Mouse (Mus musculus) forebrain, embryonic 14.5 days (tissue): ENCODE data around the gene Fundc2. TPM values are rescaled to one million over a fixed set of nuclear protein-coding genes. Genes with fewer than 3 reads are reported as not detected.

ENCODE experiments used
- ATAC-seq: fragments of 200-750 bp; cut with Nextera tagmentation; 2 replicates; pipeline ENCODE4 v1.8.0; 2017; ENCODE audit warnings: mild to moderate bottlenecking, moderate library complexity
- DNase-seq: peaks from one replicate; pipeline ENCODE4 v3.0.0-alpha.2; 2015; ENCODE audit warnings: low spot score
- H3K27ac ChIP-seq: fragments of 300-500 bp; sonication (generic); 2 replicates; pipeline ENCODE4 v1.5.1; 2014; ENCODE audit warnings: low read depth, mild to moderate bottlenecking, control low read depth, low read length, moderate library complexity
- H3K27me3 ChIP-seq: fragments of 300-500 bp; sonication (generic); replicated peaks from 2 replicates; pipeline ENCODE4 v1.6.1; 2014; ENCODE audit warnings: low read length, control low read depth, mixed read lengths; ENCODE audit not compliant: control insufficient read depth, insufficient read depth
- H3K36me3 ChIP-seq: fragments of 300-500 bp; sonication (generic); 2 replicates; pipeline ENCODE4 v1.6.1; 2014; ENCODE audit warnings: low read length, control low read depth; ENCODE audit not compliant: control insufficient read depth, insufficient read depth
- H3K4me1 ChIP-seq: fragments of 300-500 bp; sonication (generic); 2 replicates; pipeline ENCODE4 v1.6.1; 2014; ENCODE audit warnings: antibody characterized with exemption, low read length, control low read depth; ENCODE audit not compliant: control insufficient read depth, insufficient read depth
- H3K4me2 ChIP-seq: fragments of 300-500 bp; sonication (generic); 2 replicates; pipeline ENCODE4 v1.6.1; 2014; ENCODE audit warnings: mild to moderate bottlenecking, control low read depth, low read length
- H3K4me3 ChIP-seq: fragments of 300-500 bp; sonication (generic); 2 replicates; pipeline ENCODE4 v1.5.1; 2014; ENCODE audit warnings: low read depth, low read length, control low read depth
- H3K9ac ChIP-seq: fragments of 300-500 bp; sonication (generic); 2 replicates; pipeline ENCODE4 v1.6.1; 2014; ENCODE audit warnings: mild to moderate bottlenecking, low read length, control low read depth, moderate library complexity
- H3K9me3 ChIP-seq: fragments of 300-500 bp; sonication (generic); replicated peaks from 2 replicates; pipeline ENCODE4 v1.6.1; 2016; ENCODE audit warnings: low read length, control low read depth, mixed read lengths; ENCODE audit not compliant: control insufficient read depth
- WGBS: fragments of 180-500 bp; shearing (Covaris S2); extraction: QIAGEN DNeasy Blood & Tissue Kit; methylation state at CpG from one replicate; pipeline ENCODE4 v1.1.7; 2014; 5-methylcytosine and 5-hydroxymethylcytosine counted together
- polyA plus RNA-seq: library from polyadenylated mRNA; unstranded; fragments of >200 nt; fragmentation: Nextera tagmentation; extraction: Ambion mirVana; gene quantifications from 2 replicates; pipeline ENCODE4 v1.2.1, GENCODE M21; 2014

The Fundc2 gene
- polyA plus RNA-seq: 40.1 and 40.8 TPM in 2 replicates

- WGBS: 25% methylated on average over 24 of the region's 25 CpGs
- Histone ChIP-seq H3K27me3 (no peaks in the 10 kb centered on the region), H3K4me3 (peak within 1 kb of the TSS; percentile 38), H3K4me2 (peak within 1 kb of the TSS; percentile 43), H3K9me3 (no peaks in the 10 kb centered on the region), H3K27ac (no peak within 1 kb of the TSS), H3K4me1 (no peaks in the 10 kb centered on the region), H3K9ac (peak within 1 kb of the TSS; percentile 61), H3K36me3 (no peaks in the 10 kb centered on the region)
- ATAC-seq (peak; percentile 97), DNase-seq (peak; percentile 83)
Observed at GRCm38 (mm10) chrX:75382195-75382771, at the start of gene Fundc2, which contains the start of gene F8. Gene Fundc2 (plus strand): TSS chrX:75382399. Gene F8 (minus strand): TSS chrX:75382615.

DNA sequence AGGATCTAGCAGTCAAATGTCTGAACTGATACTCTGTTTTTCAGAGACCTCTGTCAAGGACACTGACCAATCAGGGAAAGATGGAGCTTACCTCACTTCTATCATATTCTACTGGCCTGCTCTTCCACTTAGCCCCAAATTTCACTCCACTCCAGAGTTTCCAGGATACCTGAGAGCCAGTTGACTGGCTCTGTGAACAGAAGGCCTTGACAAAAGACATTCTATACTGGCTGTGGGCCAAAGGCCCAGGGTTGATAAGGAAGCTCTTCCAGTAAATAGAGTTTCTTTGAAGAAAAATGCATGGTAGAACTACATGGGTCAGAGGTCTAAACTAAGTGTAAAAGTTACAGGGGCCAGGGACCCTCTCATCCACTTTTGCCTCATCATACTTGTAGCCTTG, 12.0 kb upstream of the Fundc2 start:
- H3K4me3 ChIP-seq: no peak overlapping the region
- no peaks in the 10 kb centered on the region for H3K4me1 ChIP-seq
- no peak for ATAC-seq

GRCm38 (mm10) chrX:75372666-75373425, 9.4 kb upstream of the Fundc2 start:
- no peak overlapping the region for H3K4me2 ChIP-seq
- ATAC-seq: no peak
- no peaks in the 10 kb centered on the region for H3K4me1 ChIP-seq
- no peak for DNase-seq
- WGBS: 82% methylated on average over 2 of the region's 2 CpGs
- no peak overlapping the region for H3K9ac ChIP-seq
- H3K36me3 ChIP-seq: no peaks in the 10 kb centered on the region
- no peaks in the 10 kb centered on the region for H3K9me3 ChIP-seq
- H3K27me3 ChIP-seq: no peaks in the 10 kb centered on the region
- no peak overlapping the region for H3K4me3 ChIP-seq
- H3K27ac ChIP-seq: no peak overlapping the region

More for the DNA sequence above, 12.0 kb upstream of the Fundc2 start:
- H3K27me3 ChIP-seq: no peaks in the 10 kb centered on the region
- no peaks in the 10 kb centered on the region for H3K9me3 ChIP-seq
- no peaks in the 10 kb centered on the region for H3K36me3 ChIP-seq
- no peak overlapping the region for H3K27ac ChIP-seq
- H3K4me2 ChIP-seq: no peak overlapping the region
- no peak overlapping the region for H3K9ac ChIP-seq
- DNase-seq: no peak

- Histone ChIP-seq H3K9me3 (no peaks in the 10 kb centered on the region), H3K4me3 (no peak overlapping the region), H3K36me3 (no peaks in the 10 kb centered on the region), H3K4me1 (no peaks in the 10 kb centered on the region), H3K9ac (no peak overlapping the region), H3K27ac (no peak overlapping the region), H3K4me2 (no peak overlapping the region), H3K27me3 (no peaks in the 10 kb centered on the region)
- DNase-seq (no peak), ATAC-seq (no peak)
Observed at GRCm38 (mm10) chrX:75376815-75377214, 5.4 kb upstream of the Fundc2 start.

GRCm38 (mm10) chrX:75381176-75381575, 1.0 kb upstream of the Fundc2 start:
- Histone ChIP-seq H3K4me1 (no peaks in the 10 kb centered on the region), H3K9me3 (no peaks in the 10 kb centered on the region), H3K4me2 (no peak overlapping the region), H3K4me3 (no peak overlapping the region), H3K36me3 (no peaks in the 10 kb centered on the region), H3K9ac (no peak overlapping the region), H3K27ac (no peak overlapping the region), H3K27me3 (no peaks in the 10 kb centered on the region)
- ATAC-seq (no peak), DNase-seq (no peak)
- WGBS: 84% methylated on average over 1 of the region's 1 CpGs

DNA sequence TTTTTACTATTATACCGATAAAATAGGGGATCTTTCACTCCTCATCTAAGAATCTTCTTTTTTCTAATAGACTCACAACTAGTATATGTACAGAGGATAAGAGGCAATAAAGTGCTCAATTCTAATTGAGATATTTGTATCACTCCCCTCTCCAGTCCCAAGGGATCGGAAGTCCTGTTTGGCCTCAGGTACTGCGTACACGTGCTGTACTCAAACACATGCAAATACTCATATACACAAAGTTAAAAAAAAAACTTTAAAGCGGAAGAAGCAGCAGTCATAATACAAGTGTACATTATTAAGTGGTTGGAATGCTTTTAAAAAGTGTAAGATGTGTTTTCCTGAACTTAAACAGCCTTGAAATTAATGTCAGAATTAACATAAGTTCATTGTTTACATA, 500 bp upstream of the Fundc2 start:
- Histone ChIP-seq H3K4me3 (peak overlapping the region; percentile 38; the same call in 1 of the 2 replicates), H3K4me2 (peak overlapping the region; percentile 43), H3K27me3 (no peaks in the 10 kb centered on the region), H3K9ac (peak overlapping the region; percentile 61; the same call in 1 of the 2 replicates), H3K27ac (no peak overlapping the region), H3K9me3 (no peaks in the 10 kb centered on the region), H3K4me1 (no peaks in the 10 kb centered on the region), H3K36me3 (no peaks in the 10 kb centered on the region)
- DNase-seq (no peak), ATAC-seq (peak; percentile 16; the same call in 1 of the 2 replicates)
- 74% methylated on average over 5 of the region's 5 CpGs for WGBS

- H3K9me3 ChIP-seq: no peaks in the 10 kb centered on the region
- no peaks in the 10 kb centered on the region for H3K27me3 ChIP-seq
- H3K4me1 ChIP-seq: no peaks in the 10 kb centered on the region
- no peak overlapping the region for H3K27ac ChIP-seq
- ATAC-seq (no peak), DNase-seq (no peak)
- 91% methylated on average over 1 of the region's 1 CpGs for WGBS
- H3K4me2 ChIP-seq: no peak overlapping the region
- 0 out of 2 replicates have a peak, but pooled peaks cover 4% of the 10 kb centered on the region for H3K36me3 ChIP-seq
- H3K9ac ChIP-seq: no peak overlapping the region
- no peak overlapping the region for H3K4me3 ChIP-seq
Observed at GRCm38 (mm10) chrX:75399471-75399870, 17.3 kb downstream of the Fundc2 start.

DNA sequence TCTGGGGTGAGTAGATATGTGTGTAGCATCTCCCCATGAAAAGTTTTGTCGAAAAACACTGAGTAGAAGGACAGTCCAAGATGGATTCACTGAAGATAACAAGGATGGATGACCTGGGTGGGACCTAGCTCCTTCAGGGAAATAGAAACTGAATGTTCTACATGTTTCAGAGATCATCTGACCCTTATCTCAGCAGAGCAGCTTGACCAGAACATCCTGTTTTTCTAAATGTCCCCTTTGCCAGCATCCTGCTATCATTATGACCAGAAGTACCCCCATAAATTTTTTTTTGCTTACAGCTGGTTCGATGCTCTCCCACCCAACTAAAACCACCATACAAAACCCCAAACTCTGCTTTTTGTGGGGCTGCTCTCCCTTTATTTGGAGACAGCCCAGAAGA, 20.5 kb downstream of the Fundc2 start:
- Histone ChIP-seq H3K27me3 (no peaks in the 10 kb centered on the region), H3K4me2 (no peak overlapping the region), H3K9ac (no peak overlapping the region), H3K4me3 (no peak overlapping the region), H3K36me3 (0 out of 2 replicates have a peak, but pooled peaks cover 4% of the 10 kb centered on the region), H3K4me1 (no peaks in the 10 kb centered on the region), H3K27ac (no peak overlapping the region), H3K9me3 (no peaks in the 10 kb centered on the region)
- ATAC-seq (no peak), DNase-seq (no peak)
- WGBS: 82% methylated on average over 2 of the region's 2 CpGs

- Histone ChIP-seq H3K36me3 (0 out of 2 replicates have a peak, but pooled peaks cover 4% of the 10 kb centered on the region), H3K4me1 (no peaks in the 10 kb centered on the region), H3K4me2 (no peak overlapping the region), H3K4me3 (no peak overlapping the region), H3K9ac (no peak overlapping the region), H3K27me3 (no peaks in the 10 kb centered on the region), H3K9me3 (no peaks in the 10 kb centered on the region), H3K27ac (no peak overlapping the region)
- ATAC-seq: no peak
- no peak for DNase-seq
Observed at GRCm38 (mm10) chrX:75403350-75403749, 21.2 kb downstream of the Fundc2 start.
